Mouse (Mus musculus) embryonic facial prominence, embryonic 14.5 days (tissue): ENCODE data around the gene Brd2. TPM values are rescaled to one million over a fixed set of nuclear protein-coding genes. Genes with fewer than 3 reads are reported as not detected.

Experiments used
- ATAC-seq: fragments of 200-750 bp; cut with Nextera tagmentation; 2 replicates; pipeline ENCODE4 v1.8.0; 2017; ENCODE audit warnings: low read depth, moderate number of reproducible peaks, moderate TSS enrichment
- DNase-seq: peaks from one replicate; pipeline ENCODE4 v3.0.0-alpha.2; 2015; ENCODE audit warnings: low spot score
- H3K27ac ChIP-seq: fragments of 300-500 bp; sonication (generic); replicated peaks from 2 replicates; pipeline ENCODE4 v1.5.1; 2014; ENCODE audit warnings: low read depth, mild to moderate bottlenecking, low read length, moderate library complexity
- H3K27me3 ChIP-seq: fragments of 300-500 bp; sonication (generic); replicated peaks from 2 replicates; pipeline ENCODE4 v1.6.1; 2014; ENCODE audit warnings: low read length; ENCODE audit not compliant: control insufficient read depth, insufficient read depth
- H3K36me3 ChIP-seq: fragments of 300-500 bp; sonication (generic); 2 replicates; pipeline ENCODE4 v1.6.1; 2014; ENCODE audit warnings: low read length, mixed read lengths; ENCODE audit not compliant: control insufficient read depth, insufficient read depth
- H3K4me1 ChIP-seq: fragments of 300-500 bp; sonication (generic); 2 replicates; pipeline ENCODE4 v1.6.1; 2014; ENCODE audit warnings: antibody characterized with exemption, low read length; ENCODE audit not compliant: control insufficient read depth, insufficient read depth
- H3K4me2 ChIP-seq: fragments of 300-500 bp; sonication (generic); 2 replicates; pipeline ENCODE4 v1.6.1; 2014; ENCODE audit warnings: low read depth, mild to moderate bottlenecking, low read length, moderate library complexity, mixed read lengths
- H3K4me3 ChIP-seq: fragments of 300-500 bp; sonication (generic); 2 replicates; pipeline ENCODE4 v1.5.1; 2014; ENCODE audit warnings: low read depth, mild to moderate bottlenecking, low read length
- H3K9ac ChIP-seq: fragments of 300-500 bp; sonication (generic); 2 replicates; pipeline ENCODE4 v1.6.1; 2014; ENCODE audit warnings: low read depth, mild to moderate bottlenecking, low read length, moderate library complexity, mixed read lengths
- H3K9me3 ChIP-seq: fragments of 300-500 bp; sonication (generic); 2 replicates; pipeline ENCODE4 v1.6.1; 2016; ENCODE audit warnings: low read length; ENCODE audit not compliant: control insufficient read depth
- WGBS: fragments of 180-500 bp; shearing (Covaris S2); extraction: QIAGEN DNeasy Blood & Tissue Kit; methylation state at CpG from one replicate; pipeline ENCODE4 v1.1.7; 2014; 5-methylcytosine and 5-hydroxymethylcytosine counted together
- polyA plus RNA-seq: library from polyadenylated mRNA; unstranded; fragments of >200 nt; fragmentation: Nextera tagmentation; extraction: Ambion mirVana; gene quantifications from 2 replicates; pipeline ENCODE4 v1.2.1, GENCODE M21; 2014

Brd2 gene
- polyA plus RNA-seq, 1 experiment from 2014 or later, result 103 TPM

DNA sequence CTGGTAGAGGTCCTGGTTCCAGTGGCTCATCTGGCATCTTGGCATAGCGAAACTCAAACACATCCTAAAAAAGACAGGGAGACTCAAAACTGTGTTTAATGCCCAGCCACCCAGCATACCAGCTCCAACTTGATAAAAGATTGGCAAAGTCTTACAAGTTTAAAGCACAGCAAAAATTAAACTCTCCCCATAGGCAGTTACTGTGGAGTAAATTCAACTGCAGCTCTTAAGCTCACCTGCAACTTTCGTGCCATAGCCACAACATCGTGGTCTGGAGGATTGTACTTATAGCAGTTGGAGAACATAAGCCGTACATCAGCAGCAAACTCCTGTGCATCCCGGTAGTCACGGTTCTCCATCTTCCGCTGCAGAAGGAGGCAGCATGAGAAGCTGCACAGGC, 8.3 kb downstream of the Brd2 start:
- no peak for DNase-seq
- H3K36me3 ChIP-seq, result peaks cover 98% of the 10 kb centered on the region
- no peak overlapping the region for H3K27ac ChIP-seq
- WGBS, result 94% methylated on average over 7 of the region's 7 CpGs
- no peak overlapping the region for H3K4me3 ChIP-seq
- H3K9ac ChIP-seq, result no peak overlapping the region
- H3K4me1 ChIP-seq, result peaks cover 7% of the 10 kb centered on the region; the same call in 1 of the 2 replicates
- no peaks in the 10 kb centered on the region for H3K27me3 ChIP-seq
- H3K4me2 ChIP-seq, result no peak overlapping the region
- ATAC-seq, result no peak
- H3K9me3 ChIP-seq, result no peaks in the 10 kb centered on the region

DNA sequence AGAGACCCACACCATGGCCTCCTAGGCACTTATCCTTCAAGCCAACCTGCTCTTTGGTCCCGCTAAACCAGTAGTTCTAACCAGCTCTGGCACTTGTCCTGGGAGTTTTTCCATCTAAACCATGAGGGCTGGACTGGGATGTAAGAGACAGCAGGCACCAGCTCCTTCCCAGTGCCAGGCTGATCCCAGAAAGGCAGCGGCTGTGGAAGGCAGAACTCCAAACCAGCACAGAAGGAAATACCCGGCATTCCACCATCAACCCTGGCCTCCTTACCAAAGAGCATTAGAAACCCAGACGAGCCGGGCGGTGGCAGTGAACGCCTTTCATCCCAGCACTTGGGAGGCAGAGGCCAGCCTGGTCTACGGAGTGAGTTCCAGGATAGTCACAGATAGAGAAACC, 12.1 kb downstream of the Brd2 start:
- H3K27me3 ChIP-seq, result no peaks in the 10 kb centered on the region
- peaks cover 3% of the 10 kb centered on the region; the same call in 1 of the 2 replicates for H3K9me3 ChIP-seq
- DNase-seq (no peak), ATAC-seq (no peak)
- no peak overlapping the region for H3K4me2 ChIP-seq
- 56% methylated on average over 8 of the region's 8 CpGs for WGBS
- no peak overlapping the region for H3K9ac ChIP-seq
- H3K4me3 ChIP-seq, result no peak overlapping the region
- H3K4me1 ChIP-seq, result no peaks in the 10 kb centered on the region
- no peak overlapping the region for H3K27ac ChIP-seq
- peaks cover 65% of the 10 kb centered on the region for H3K36me3 ChIP-seq

DNA sequence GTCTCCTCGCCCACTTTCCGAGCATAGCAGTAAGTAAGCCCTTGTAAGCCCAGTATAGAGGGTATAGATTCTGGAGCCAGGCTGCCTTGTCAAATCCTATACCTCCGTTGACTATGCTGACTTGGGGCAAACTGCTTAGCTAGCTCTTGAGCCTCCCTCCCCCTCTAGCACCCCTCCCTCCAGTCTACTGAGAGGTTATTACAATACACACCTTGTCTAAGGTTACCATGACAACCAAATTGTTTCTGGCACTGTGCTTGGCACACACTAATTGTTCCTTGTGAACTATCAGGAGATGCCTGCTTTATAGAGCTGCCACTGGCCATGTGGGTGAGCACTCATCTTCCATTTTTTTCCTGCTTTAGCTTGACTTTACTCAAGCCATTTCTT, 12.6 kb downstream of the Brd2 start:
- peak; percentile 24; the same call in 1 of the 2 replicates for ATAC-seq
- Histone ChIP-seq H3K4me3 (no peak overlapping the region), H3K36me3 (peaks cover 60% of the 10 kb centered on the region), H3K27ac (no peak overlapping the region), H3K9me3 (peaks cover 3% of the 10 kb centered on the region; the same call in 1 of the 2 replicates), H3K9ac (no peak overlapping the region), H3K4me2 (no peak overlapping the region), H3K4me1 (no peaks in the 10 kb centered on the region), H3K27me3 (no peaks in the 10 kb centered on the region)
- WGBS, result 65% methylated on average over 3 of the region's 3 CpGs
- peak; percentile 44 for DNase-seq

DNA sequence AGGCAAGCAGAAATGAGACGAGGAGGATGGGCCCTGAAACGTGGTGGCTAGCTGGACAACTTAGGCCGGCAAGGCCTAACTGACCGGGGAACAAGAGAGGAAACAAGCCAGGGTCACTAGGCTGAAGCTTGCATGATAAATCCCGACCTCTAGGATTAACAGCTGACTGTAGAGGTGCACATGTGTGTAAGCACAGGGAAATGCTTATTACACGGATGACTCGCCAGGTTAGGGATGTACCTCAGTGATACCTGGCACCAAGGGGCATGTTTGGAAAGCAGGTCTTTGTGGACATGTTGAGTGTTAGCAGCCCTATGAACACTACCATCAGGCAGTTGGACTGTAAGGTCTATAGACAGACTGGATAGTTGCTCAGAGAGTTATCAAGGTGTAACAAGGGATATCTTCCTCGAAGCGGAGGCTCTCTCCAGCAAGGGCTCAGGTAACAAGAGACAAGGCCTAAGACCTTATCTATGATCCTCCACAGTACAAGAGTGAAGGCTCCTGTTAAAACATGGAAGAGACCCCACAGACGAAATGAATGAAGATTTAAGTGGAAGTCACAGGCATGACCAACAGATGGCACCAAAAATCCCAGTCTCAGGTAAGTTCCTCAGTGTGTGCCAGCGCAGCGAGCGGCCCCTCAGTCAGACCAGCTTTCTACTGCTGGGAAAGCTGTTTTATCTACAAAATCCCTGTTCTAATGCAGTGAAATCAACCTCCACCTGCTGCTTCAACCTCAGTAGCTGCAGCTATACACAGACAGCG, 13.2 kb downstream of the Brd2 start:
- H3K36me3 ChIP-seq, result peaks cover 54% of the 10 kb centered on the region
- H3K27ac ChIP-seq, result no peak overlapping the region
- H3K4me3 ChIP-seq, result no peak overlapping the region
- peaks cover 3% of the 10 kb centered on the region; the same call in 1 of the 2 replicates for H3K9me3 ChIP-seq
- H3K4me1 ChIP-seq, result no peaks in the 10 kb centered on the region
- H3K9ac ChIP-seq, result no peak overlapping the region
- ATAC-seq (no peak), DNase-seq (peak; percentile 34)
- 71% methylated on average over 14 of the region's 14 CpGs for WGBS
- H3K27me3 ChIP-seq, result no peaks in the 10 kb centered on the region
- H3K4me2 ChIP-seq, result no peak overlapping the region

DNA sequence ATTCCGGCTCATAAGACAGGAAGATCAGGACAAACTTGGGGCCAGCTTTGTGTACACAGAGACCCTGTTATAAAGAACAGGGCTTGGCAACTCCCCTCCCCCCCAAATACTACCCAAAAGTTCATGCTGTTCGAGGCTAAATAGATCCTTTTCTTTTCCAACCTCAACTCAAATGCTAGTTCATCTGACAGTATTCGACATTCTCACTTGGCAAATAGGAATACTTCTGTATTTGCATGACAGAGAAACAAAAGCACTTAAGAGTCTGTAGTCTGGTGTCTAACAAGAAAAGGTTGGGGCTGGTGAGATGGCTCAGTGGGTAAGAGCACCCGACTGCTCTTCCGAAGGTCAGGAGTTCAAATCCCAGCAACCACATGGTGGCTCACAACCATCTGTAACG, 14.0 kb downstream of the Brd2 start:
- DNase-seq, result no peak
- Histone ChIP-seq H3K4me1 (no peaks in the 10 kb centered on the region), H3K36me3 (peaks cover 47% of the 10 kb centered on the region), H3K4me2 (no peak overlapping the region), H3K9ac (no peak overlapping the region), H3K27me3 (no peaks in the 10 kb centered on the region), H3K4me3 (no peak overlapping the region), H3K27ac (no peak overlapping the region), H3K9me3 (peaks cover 3% of the 10 kb centered on the region; the same call in 1 of the 2 replicates)
- ATAC-seq, result no peak
- WGBS, result 73% methylated on average over 5 of the region's 6 CpGs

DNA sequence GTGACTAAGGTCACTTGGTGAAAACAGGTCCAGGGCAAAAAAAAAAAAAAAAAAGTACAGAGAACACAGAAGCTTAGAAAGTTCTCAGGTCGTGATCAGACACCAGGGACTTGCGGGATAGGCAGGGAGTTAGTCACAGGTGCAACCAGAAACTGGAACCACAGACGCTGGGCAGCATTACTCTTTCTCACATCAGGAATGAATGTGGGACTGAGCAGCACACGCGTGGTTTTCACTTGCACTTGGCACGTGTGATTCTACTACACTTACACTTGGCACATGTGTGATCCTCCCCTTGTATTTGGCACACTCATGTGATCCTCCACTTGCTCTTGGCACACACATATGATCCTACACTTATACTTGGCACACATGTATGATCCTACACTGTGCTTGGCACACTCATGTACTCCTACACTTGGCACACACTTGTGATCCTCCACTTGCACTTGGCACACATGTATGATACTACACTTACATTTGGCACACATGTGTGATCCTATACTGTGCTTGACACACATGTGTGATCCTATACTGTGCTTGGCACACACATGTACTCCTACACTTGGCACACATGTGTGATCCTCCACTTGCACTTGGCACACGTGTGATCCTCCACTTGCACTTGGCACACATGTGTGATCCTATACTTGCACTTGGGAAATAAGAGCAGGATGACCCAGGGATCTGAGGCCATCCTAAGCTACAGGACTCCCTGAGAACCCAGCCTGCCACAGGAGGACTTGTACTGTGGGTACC, 15.1 kb downstream of the Brd2 start:
- Histone ChIP-seq H3K4me1 (no peaks in the 10 kb centered on the region), H3K9me3 (peaks cover 3% of the 10 kb centered on the region; the same call in 1 of the 2 replicates), H3K27ac (no peak overlapping the region), H3K27me3 (no peaks in the 10 kb centered on the region), H3K4me2 (no peak overlapping the region), H3K9ac (no peak overlapping the region), H3K4me3 (no peak overlapping the region), H3K36me3 (peaks cover 35% of the 10 kb centered on the region)
- no peak for DNase-seq
- 79% methylated on average over 7 of the region's 7 CpGs for WGBS
- no peak for ATAC-seq

DNA sequence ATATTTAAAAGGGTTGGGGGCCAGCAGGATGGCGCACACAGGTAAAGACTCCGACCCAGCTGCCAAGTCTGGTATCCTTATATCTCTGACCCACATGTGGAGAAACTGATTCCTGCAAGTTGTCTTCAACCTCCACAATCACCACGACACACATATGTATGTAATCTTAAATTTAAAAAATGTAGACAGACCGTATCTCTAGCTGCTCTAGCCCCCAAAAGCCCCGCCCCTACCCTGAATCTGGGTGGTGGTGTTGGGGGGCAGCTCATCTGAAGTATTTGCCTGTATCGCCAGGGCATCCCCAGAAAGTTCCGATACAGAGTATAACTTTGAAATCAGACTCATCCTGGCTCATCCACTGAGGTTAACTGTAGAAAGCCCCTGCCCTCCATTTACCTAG, 15.9 kb downstream of the Brd2 start:
- H3K27ac ChIP-seq, result no peak overlapping the region
- H3K4me3 ChIP-seq, result no peak overlapping the region
- no peak for DNase-seq
- ATAC-seq, result no peak
- H3K27me3 ChIP-seq, result no peaks in the 10 kb centered on the region
- H3K9ac ChIP-seq, result no peak overlapping the region
- 77% methylated on average over 7 of the region's 7 CpGs for WGBS
- peaks cover 28% of the 10 kb centered on the region for H3K36me3 ChIP-seq
- H3K4me1 ChIP-seq, result no peaks in the 10 kb centered on the region
- H3K9me3 ChIP-seq, result peaks cover 3% of the 10 kb centered on the region; the same call in 1 of the 2 replicates
- no peak overlapping the region for H3K4me2 ChIP-seq

DNA sequence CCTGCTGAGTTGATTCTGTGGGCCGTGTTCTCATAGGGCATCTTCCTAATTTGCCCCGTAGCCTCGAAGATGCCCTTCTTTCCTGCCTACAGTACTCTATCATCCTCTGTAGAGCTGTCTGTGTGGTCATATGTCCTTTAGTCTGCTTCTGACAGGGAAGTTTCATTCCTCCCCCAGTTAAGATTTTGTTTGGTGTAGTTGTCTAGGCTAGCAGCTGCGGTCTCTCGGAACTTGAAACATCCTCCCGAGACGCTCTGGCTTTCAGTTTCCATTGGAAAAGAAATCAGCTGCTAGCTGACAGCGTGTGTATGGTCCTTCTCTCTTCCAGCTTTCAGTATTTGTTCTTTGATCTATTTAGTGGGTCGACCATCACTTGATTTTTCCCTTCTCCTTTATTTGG, 17.6 kb downstream of the Brd2 start:
- WGBS, result 84% methylated on average over 9 of the region's 9 CpGs

More for the DNA sequence above, 17.6 kb downstream of the Brd2 start:
- no peak overlapping the region for H3K4me3 ChIP-seq
- no peak overlapping the region for H3K27ac ChIP-seq
- no peak overlapping the region for H3K4me2 ChIP-seq
- peaks cover 10% of the 10 kb centered on the region for H3K36me3 ChIP-seq
- no peaks in the 10 kb centered on the region for H3K4me1 ChIP-seq
- H3K9ac ChIP-seq, result no peak overlapping the region
- H3K27me3 ChIP-seq, result no peaks in the 10 kb centered on the region
- ATAC-seq (no peak), DNase-seq (no peak)
- peaks cover 3% of the 10 kb centered on the region; the same call in 1 of the 2 replicates for H3K9me3 ChIP-seq
